Mouse (Mus musculus) erythroblast, embryonic 14.5 days (primary cell): ENCODE measurements around the gene Irf2. TPM values are rescaled to one million over a fixed set of nuclear protein-coding genes. Genes with fewer than 3 reads are reported as not detected.
A peak's percentile ranks its signal among the peaks of the same experiment; 100 is the strongest.
"Not testable (repeated sequence)": the region's sequence is repeated elsewhere in the genome, so short reads cannot be mapped to it uniquely, and the experiment has no call there.

Source experiments
- H3K27me3 ChIP-seq: 2 replicates; pipeline ENCODE4 v1.6.1; 2012; ENCODE audit warnings: inconsistent platforms; ENCODE audit not compliant: control insufficient read depth
- H3K36me3 ChIP-seq: 2 replicates; pipeline ENCODE4 v1.6.1; 2012; ENCODE audit warnings: mild to moderate bottlenecking, inconsistent platforms; ENCODE audit not compliant: control insufficient read depth
- H3K4me1 ChIP-seq: 2 replicates; pipeline ENCODE4 v1.6.1; 2012; ENCODE audit warnings: inconsistent platforms; ENCODE audit not compliant: control insufficient read depth
- H3K4me3 ChIP-seq: replicated peaks from 2 replicates; pipeline ENCODE3; 2012; ENCODE audit warnings: moderate library complexity, mild to moderate bottlenecking, inconsistent platforms
- H3K9me3 ChIP-seq: 2 replicates; pipeline ENCODE4 v1.6.1; 2012; ENCODE audit warnings: low read length, inconsistent platforms, mixed read lengths; ENCODE audit not compliant: control insufficient read depth
- GATA1 ChIP-seq: IDR thresholded peaks from 2 replicates; pipeline ENCODE4 v1.6.1; 2012; ENCODE audit warnings: low read length, inconsistent platforms, mixed read lengths
- TAL1 ChIP-seq: IDR thresholded peaks from 3 replicates; pipeline ENCODE4 v1.6.1; 2012; ENCODE audit warnings: low read length, inconsistent platforms, mixed read lengths
- polyA plus RNA-seq: library from polyadenylated mRNA; stranded (reverse); fragments of >175 nt; gene quantifications from 2 replicates; pipeline ENCODE4 v1.2.3, GENCODE M21; 2012

The Irf2 gene
- polyA plus RNA-seq, 1 experiment = 0.81 TPM

DNA sequence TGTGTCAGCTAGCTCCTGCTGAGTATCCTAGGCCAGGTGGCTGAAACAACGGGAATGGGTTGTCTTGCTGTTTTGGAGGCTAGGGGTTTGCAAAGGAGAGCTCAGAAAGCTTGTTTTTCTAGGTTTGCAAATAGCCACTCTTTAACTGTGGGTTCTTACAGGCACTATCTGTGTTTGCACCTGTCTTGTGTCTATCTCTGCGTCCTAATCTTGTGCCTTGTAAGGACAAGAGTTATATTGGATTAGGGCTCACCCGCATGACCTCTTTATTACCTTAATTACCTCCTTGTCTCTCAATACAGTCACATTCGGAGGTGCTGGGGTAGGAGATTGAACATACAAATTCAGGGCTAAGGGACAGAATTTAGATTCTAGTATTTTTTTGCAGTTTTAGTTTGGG is 18.9 kb upstream of the Irf2 start:
- Histone ChIP-seq H3K27me3 (no peaks in the 10 kb centered on the region), H3K4me1 (peaks cover 42% of the 10 kb centered on the region), H3K4me3 (no peak overlapping the region), H3K9me3 (no peaks in the 10 kb centered on the region), H3K36me3 (no peaks in the 10 kb centered on the region)
- no peak for TF ChIP-seq GATA1
- TF ChIP-seq TAL1 = 0 out of 3 replicates have a peak, but pooled peaks have one; percentile 10

DNA sequence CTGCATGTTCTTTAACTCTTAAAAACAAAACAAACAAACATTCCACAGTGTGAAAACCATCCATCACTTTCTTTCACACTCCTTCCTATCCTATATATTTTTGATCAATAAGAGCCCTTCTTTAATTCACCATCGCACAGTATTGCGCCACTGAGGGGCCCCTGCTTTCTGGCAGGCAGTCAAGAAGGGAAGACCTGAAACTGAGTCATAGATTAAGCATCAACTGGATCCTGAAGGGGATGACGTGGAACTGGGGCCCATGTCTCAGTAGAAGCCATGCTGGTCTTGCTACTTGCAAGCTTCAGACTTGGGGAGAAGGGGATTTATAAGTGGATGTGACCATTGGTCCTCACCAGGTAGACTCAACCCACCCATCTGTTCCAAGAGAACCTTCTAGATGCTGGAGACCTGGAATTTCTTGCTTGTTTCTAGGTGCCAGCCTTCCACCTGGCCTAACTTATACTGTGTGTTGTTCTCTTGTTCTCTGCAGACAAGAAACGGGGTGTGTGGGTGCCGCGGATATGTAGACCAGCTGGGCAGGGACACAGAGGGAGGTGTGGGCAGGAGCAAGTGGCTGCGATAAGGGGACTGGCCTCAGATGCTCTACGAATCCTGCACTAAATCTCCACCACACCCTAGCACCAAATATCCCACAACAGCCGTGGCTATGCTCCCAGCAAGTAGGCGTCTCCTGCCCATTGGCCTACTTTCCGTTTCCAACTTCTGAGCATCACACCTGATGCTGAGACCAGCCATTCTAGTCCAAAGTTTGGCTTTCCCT is 18.3 kb upstream of the Irf2 start:
- H3K9me3 ChIP-seq = no peaks in the 10 kb centered on the region
- no peaks in the 10 kb centered on the region for H3K27me3 ChIP-seq
- H3K4me1 ChIP-seq = peaks cover 42% of the 10 kb centered on the region
- TF ChIP-seq TAL1 (peak; percentile 3; the same call in 1 of the 3 replicates), GATA1 (no peak)
- H3K36me3 ChIP-seq = no peaks in the 10 kb centered on the region
- H3K4me3 ChIP-seq = peak overlapping the region; percentile 20

- no peak for TF ChIP-seq TAL1
- peaks cover 42% of the 10 kb centered on the region for H3K4me1 ChIP-seq
- H3K4me3 ChIP-seq = no peak overlapping the region
- no peaks in the 10 kb centered on the region for H3K36me3 ChIP-seq
- no peaks in the 10 kb centered on the region for H3K9me3 ChIP-seq
- H3K27me3 ChIP-seq = no peaks in the 10 kb centered on the region
These were observed 17.0 kb upstream of the Irf2 start for GRCm38 (mm10) chr8:46722536-46722935.

DNA sequence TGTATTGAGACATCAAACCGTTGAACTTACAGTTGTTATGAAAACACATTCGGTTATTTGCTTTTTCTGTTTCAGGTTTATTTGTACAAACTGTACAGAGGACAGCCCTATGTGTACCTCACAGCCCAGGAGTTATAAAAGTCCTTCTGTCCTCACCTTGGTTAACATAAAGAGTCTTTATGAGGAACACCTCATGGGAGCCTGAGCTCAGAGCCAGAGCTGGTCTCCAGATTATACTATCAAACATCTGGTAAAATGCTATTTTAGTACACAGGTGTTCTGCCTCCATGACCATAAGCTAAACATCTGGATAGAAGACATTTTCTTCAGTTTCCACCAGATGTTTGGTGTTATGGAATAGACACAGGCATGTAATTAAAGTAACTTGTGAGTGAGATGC is 13.1 kb upstream of the Irf2 start:
- Histone ChIP-seq H3K36me3 (no peaks in the 10 kb centered on the region), H3K4me3 (no peak overlapping the region), H3K9me3 (no peaks in the 10 kb centered on the region), H3K27me3 (no peaks in the 10 kb centered on the region), H3K4me1 (peaks cover 13% of the 10 kb centered on the region)
- TF ChIP-seq TAL1 (no peak), GATA1 (no peak)

DNA sequence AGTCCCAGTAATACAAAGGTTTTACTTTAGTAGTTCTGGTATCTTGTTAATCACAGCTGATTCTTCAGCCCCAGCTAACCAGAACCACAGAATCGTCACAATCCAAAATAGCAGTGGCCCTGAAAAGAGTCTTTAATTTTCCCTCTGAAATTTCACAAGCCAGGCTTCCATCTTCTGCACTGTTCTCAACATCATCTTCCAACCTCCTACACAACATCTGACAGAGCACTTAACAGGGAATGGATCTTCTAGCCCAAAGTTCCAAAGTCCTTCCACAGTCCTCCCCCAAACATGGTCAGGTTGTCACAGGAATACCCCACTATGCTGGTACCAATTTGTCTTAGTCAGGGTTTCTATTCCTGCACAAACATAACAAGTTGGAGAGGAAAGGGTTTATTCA is 9.9 kb upstream of the Irf2 start:
- H3K27me3 ChIP-seq, H3K9me3 ChIP-seq, H3K36me3 ChIP-seq: not testable (repeated sequence)

GRCm38 (mm10) chr8:46732381-46732915 is 7.1 kb upstream of the Irf2 start:
- Histone ChIP-seq H3K4me1 (peaks cover 11% of the 10 kb centered on the region), H3K9me3 (peaks cover 5% of the 10 kb centered on the region), H3K4me3 (no peak overlapping the region), H3K36me3 (peaks cover 6% of the 10 kb centered on the region), H3K27me3 (no peaks in the 10 kb centered on the region)
- TF ChIP-seq GATA1 = no peak
- TF ChIP-seq TAL1 = no peak

More for the DNA sequence above, 9.9 kb upstream of the Irf2 start:
- not testable (repeated sequence) for H3K4me1 ChIP-seq, H3K4me3 ChIP-seq

GRCm38 (mm10) chr8:46733603-46734002 is 5.9 kb upstream of the Irf2 start:
- no peak for TF ChIP-seq TAL1
- peaks cover 5% of the 10 kb centered on the region for H3K9me3 ChIP-seq
- peaks cover 6% of the 10 kb centered on the region for H3K36me3 ChIP-seq
- H3K4me3 ChIP-seq = no peak overlapping the region
- H3K27me3 ChIP-seq = no peaks in the 10 kb centered on the region
- H3K4me1 ChIP-seq = peaks cover 23% of the 10 kb centered on the region

- TF ChIP-seq TAL1 (no peak), GATA1 (no peak)
- Histone ChIP-seq H3K9me3 (peaks cover 5% of the 10 kb centered on the region), H3K27me3 (no peaks in the 10 kb centered on the region), H3K4me3 (no peak overlapping the region), H3K36me3 (peaks cover 6% of the 10 kb centered on the region), H3K4me1 (peaks cover 30% of the 10 kb centered on the region)
These were observed 4.0 kb upstream of the Irf2 start for GRCm38 (mm10) chr8:46735505-46735904.

DNA sequence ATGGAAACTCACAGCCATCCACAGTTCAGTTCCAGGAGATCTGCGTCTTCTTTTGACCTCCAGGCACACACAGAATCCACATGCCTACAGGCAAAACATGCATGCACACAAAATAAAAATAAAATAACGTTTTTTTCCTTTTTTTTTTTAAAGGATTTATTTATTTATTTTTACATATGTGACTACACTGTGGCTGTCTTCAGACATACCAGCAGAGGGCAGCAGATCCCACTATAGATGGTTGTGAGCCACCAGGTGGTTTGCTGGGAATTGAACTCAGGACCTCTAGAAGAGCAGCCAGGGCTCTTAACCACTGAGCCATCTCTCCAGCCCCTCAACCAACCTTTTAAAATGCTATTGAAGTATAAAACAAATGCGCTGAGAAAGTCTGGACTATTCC is 3.3 kb upstream of the Irf2 start:
- H3K4me1 ChIP-seq = peaks cover 32% of the 10 kb centered on the region
- no peak overlapping the region for H3K4me3 ChIP-seq
- no peak for TF ChIP-seq GATA1
- no peak for TF ChIP-seq TAL1
- peaks cover 5% of the 10 kb centered on the region for H3K9me3 ChIP-seq
- peaks cover 6% of the 10 kb centered on the region for H3K36me3 ChIP-seq
- H3K27me3 ChIP-seq = no peaks in the 10 kb centered on the region
